Mouse (Mus musculus) liver, adult 2 months (tissue): ENCODE results near the gene Lep. TPM values are rescaled to one million over a fixed set of nuclear protein-coding genes. Genes with fewer than 3 reads are reported as not detected.

Experiments used
- DNase-seq: peaks from one replicate; pipeline ENCODE4 v3.0.0-alpha.2; 2011; ENCODE audit warnings: low read depth, low spot score; ENCODE audit errors: extremely low read depth
- H3K27ac ChIP-seq: fragments of 200-500 bp; replicated peaks from 2 replicates; pipeline ENCODE4 v1.5.1; 2012; ENCODE audit warnings: low read depth, mild to moderate bottlenecking, control low read depth, inconsistent platforms, low read length; ENCODE audit not compliant: insufficient read depth
- H3K27me3 ChIP-seq: fragments of 200-500 bp; 2 replicates; pipeline ENCODE4 v1.6.1; 2012; ENCODE audit warnings: mild to moderate bottlenecking, moderate library complexity, low read length, inconsistent platforms; ENCODE audit not compliant: control insufficient read depth, insufficient read depth
- H3K36me3 ChIP-seq: fragments of 200-500 bp; 2 replicates; pipeline ENCODE4 v1.6.1; 2012; ENCODE audit warnings: low read length, inconsistent platforms; ENCODE audit not compliant: control insufficient read depth, insufficient read depth
- H3K4me1 ChIP-seq: fragments of 200-500 bp; 2 replicates; pipeline ENCODE4 v1.6.1; 2011; ENCODE audit warnings: low read length; ENCODE audit not compliant: control insufficient read depth, insufficient read depth
- H3K4me3 ChIP-seq: fragments of 200-500 bp; 2 replicates; pipeline ENCODE4 v1.5.1; 2011; ENCODE audit warnings: low read depth, mild to moderate bottlenecking, control low read depth, low read length, moderate library complexity; ENCODE audit not compliant: insufficient read depth
- H3K79me2 ChIP-seq: fragments of 200-500 bp; 2 replicates; pipeline ENCODE4 v1.6.1; 2012; ENCODE audit warnings: inconsistent platforms, mild to moderate bottlenecking, low read length, moderate library complexity; ENCODE audit not compliant: control insufficient read depth, insufficient read depth
- H3K9ac ChIP-seq: fragments of 200-500 bp; 2 replicates; pipeline ENCODE4 v1.6.1; 2012; ENCODE audit warnings: low read depth, mild to moderate bottlenecking, control low read depth, inconsistent platforms, low read length
- CTCF ChIP-seq: fragments of 200-500 bp; IDR thresholded peaks from 2 replicates; pipeline ENCODE4 v1.5.1; 2011; ENCODE audit warnings: low read depth, low read length, control low read depth
- POLR2A ChIP-seq: fragments of 200-500 bp; IDR thresholded peaks from 2 replicates; pipeline ENCODE4 v1.6.1; 2011; ENCODE audit warnings: low read length, control low read depth; ENCODE audit not compliant: insufficient read depth; ENCODE audit errors: extremely low read depth
- WGBS: fragments of 180-500 bp; shearing (Covaris S2); methylation state at CpG from one replicate; pipeline ENCODE4 v1.1.7; 2018; 5-methylcytosine and 5-hydroxymethylcytosine counted together
- polyA plus RNA-seq: library from polyadenylated mRNA; depleted of rRNA; stranded (reverse); fragments of >200 nt; gene quantifications from 2 replicates; pipeline ENCODE4 v1.2.3, GENCODE M21; 2012; rRNA removed
- total RNA-seq: library from RNA; depleted of rRNA; stranded (reverse); fragments of >200 nt; gene quantifications from 2 replicates; pipeline ENCODE4 v1.2.3, GENCODE M21; 2014; rRNA removed

Lep gene
- total and polyA plus RNA-seq, 2 experiments: under 0.01 TPM; not detected in 1

- no peak overlapping the region for H3K27ac ChIP-seq
- H3K79me2 ChIP-seq: no peaks in the 10 kb centered on the region
- no peak overlapping the region for H3K9ac ChIP-seq
- TF ChIP-seq CTCF (no peak), POLR2A (no peak)
- no peak for DNase-seq
- no peaks in the 10 kb centered on the region for H3K36me3 ChIP-seq
- WGBS: 93% methylated on average over 4 of the region's 4 CpGs
- H3K4me1 ChIP-seq: no peaks in the 10 kb centered on the region
- no peak overlapping the region for H3K4me3 ChIP-seq
- H3K27me3 ChIP-seq: no peaks in the 10 kb centered on the region
These were observed 51.5 kb downstream of the Lep start for GRCm38 (mm10) chr6:29111501-29111900.

- H3K4me1 ChIP-seq: peaks cover 3% of the 10 kb centered on the region; the same call in 1 of the 2 replicates
- DNase-seq: no peak
- H3K27me3 ChIP-seq: no peaks in the 10 kb centered on the region
- TF ChIP-seq POLR2A (no peak), CTCF (no peak)
- no peak overlapping the region for H3K9ac ChIP-seq
- no peaks in the 10 kb centered on the region for H3K79me2 ChIP-seq
- no peak overlapping the region for H3K27ac ChIP-seq
- H3K4me3 ChIP-seq: no peak overlapping the region
- H3K36me3 ChIP-seq: no peaks in the 10 kb centered on the region
- 91% methylated on average over 7 of the region's 7 CpGs for WGBS
These were observed 55.7 kb downstream of the Lep start for GRCm38 (mm10) chr6:29115756-29116155.

DNA sequence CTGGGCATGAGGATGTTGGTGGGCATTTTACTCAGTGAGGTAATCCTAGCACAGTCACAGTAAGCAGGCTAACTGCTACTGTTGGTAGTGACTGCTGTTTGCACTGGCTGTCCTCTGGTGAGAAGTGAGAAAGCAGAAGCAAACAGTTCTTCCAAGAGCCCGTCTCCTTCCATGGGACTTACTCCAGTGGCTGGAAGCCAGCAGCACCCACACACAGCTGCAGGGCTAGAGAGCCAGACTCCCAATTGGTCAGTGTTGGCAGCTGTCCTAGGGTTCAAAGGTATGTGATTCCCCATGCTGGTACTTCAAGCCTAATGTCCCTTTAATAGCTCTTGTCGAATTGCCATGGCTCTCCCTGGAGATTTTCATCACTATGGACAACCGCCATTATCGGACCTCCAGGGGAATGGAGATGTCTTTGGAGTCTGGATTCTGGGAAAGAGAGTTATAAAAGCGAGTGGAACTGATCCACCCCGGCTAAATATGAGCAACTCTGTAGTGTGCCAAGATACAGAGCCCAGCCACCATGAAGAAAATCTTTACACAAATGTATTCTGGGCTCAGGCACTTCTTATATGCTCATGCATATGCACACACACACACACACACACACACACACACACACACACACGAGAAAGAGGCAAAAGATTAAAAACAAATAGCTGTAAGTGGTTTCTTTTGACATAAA is 57.5 kb downstream of the Lep start:
- H3K36me3 ChIP-seq: no peaks in the 10 kb centered on the region
- H3K27ac ChIP-seq: no peak overlapping the region
- no peaks in the 10 kb centered on the region for H3K79me2 ChIP-seq
- H3K4me1 ChIP-seq: peaks cover 3% of the 10 kb centered on the region; the same call in 1 of the 2 replicates
- WGBS: 37% methylated on average over 7 of the region's 7 CpGs
- no peaks in the 10 kb centered on the region for H3K27me3 ChIP-seq
- H3K9ac ChIP-seq: no peak overlapping the region
- peak; percentile 93 for DNase-seq
- H3K4me3 ChIP-seq: no peak overlapping the region
- TF ChIP-seq POLR2A: no peak
- TF ChIP-seq CTCF: no peak

DNA sequence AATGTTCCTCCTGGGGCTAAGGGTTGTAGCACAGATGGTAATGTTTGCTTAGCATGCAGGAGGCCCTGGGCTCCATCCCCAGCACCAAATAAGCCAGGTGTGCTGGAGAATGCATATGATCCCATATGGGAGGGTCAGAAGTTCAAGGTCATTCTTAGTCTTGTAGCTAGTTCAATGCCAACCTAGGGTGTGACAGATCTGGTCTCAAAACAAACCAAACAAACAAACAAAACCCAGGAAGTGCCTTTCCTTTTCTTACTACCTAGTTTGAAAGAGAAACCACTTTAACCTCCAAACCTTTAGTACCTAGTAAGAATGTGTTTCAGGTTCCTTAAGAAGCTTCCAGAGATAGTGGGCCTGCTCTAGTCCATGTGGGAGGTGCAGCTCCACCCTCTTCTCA is 58.2 kb downstream of the Lep start:
- DNase-seq: no peak
- Histone ChIP-seq H3K9ac (no peak overlapping the region), H3K36me3 (no peaks in the 10 kb centered on the region), H3K79me2 (no peaks in the 10 kb centered on the region), H3K27ac (no peak overlapping the region), H3K4me3 (no peak overlapping the region), H3K27me3 (no peaks in the 10 kb centered on the region), H3K4me1 (peaks cover 3% of the 10 kb centered on the region; the same call in 1 of the 2 replicates)
- TF ChIP-seq CTCF: no peak
- no peak for TF ChIP-seq POLR2A

DNA sequence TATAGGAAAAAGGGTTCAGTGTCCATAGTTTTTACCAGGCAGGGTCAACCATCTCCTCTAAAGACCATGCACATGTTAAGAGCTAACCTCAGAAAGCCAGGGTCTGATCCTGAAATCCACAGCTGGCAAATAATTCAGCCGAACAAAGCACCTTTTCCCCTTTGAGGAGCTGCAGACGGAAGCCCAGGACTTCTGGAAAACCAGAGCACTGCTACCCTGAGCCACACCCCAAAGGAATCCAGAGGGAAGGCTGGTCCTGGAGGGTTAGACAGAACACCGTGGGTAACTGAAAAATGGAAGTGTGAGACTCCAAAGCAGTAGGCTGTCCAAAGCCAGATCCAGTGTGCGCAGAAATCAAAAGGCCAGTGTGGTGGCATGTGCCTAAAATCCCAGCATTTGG is 58.9 kb downstream of the Lep start:
- no peak overlapping the region for H3K9ac ChIP-seq
- no peak overlapping the region for H3K4me3 ChIP-seq
- no peaks in the 10 kb centered on the region for H3K79me2 ChIP-seq
- no peaks in the 10 kb centered on the region for H3K27me3 ChIP-seq
- H3K36me3 ChIP-seq: no peaks in the 10 kb centered on the region
- no peak overlapping the region for H3K27ac ChIP-seq
- TF ChIP-seq POLR2A (no peak), CTCF (no peak)
- H3K4me1 ChIP-seq: peaks cover 3% of the 10 kb centered on the region; the same call in 1 of the 2 replicates
- 85% methylated on average over 4 of the region's 4 CpGs for WGBS
- DNase-seq: no peak

- no peak overlapping the region for H3K9ac ChIP-seq
- no peaks in the 10 kb centered on the region for H3K79me2 ChIP-seq
- H3K27me3 ChIP-seq: no peaks in the 10 kb centered on the region
- H3K36me3 ChIP-seq: peaks cover 4% of the 10 kb centered on the region
- no peak overlapping the region for H3K4me3 ChIP-seq
- TF ChIP-seq POLR2A (no peak), CTCF (no peak)
- H3K27ac ChIP-seq: no peak overlapping the region
- peaks cover 3% of the 10 kb centered on the region; the same call in 1 of the 2 replicates for H3K4me1 ChIP-seq
- no peak for DNase-seq
- WGBS: 89% methylated on average over 13 of the region's 13 CpGs
These were observed 60.0 kb downstream of the Lep start for GRCm38 (mm10) chr6:29119990-29120389.

Other genes with a start within 250 kb of the Lep start
- gene Lrrc4, start 228.5 kb upstream of the Lep start, total RNA-seq: 0.07 TPM in 1 of 2 replicates, not detected in the other
- gene Lrrc4, start 228.5 kb upstream of the Lep start, polyA plus RNA-seq: 0.10 TPM in 1 of 2 replicates, not detected in the other
- gene Rbm28, start 104.8 kb downstream of the Lep start, total RNA-seq: 8.0 and 9.7 TPM in 2 replicates
- gene Rbm28, start 104.8 kb downstream of the Lep start, polyA plus RNA-seq: 3.0 and 3.3 TPM in 2 replicates
- under 0.01 TPM in 1 of 2 replicates, not detected in the other for gene Prrt4, start 119.4 kb downstream of the Lep start, total RNA-seq
- 0.02 and 0.11 TPM in 2 replicates for gene Prrt4, start 119.4 kb downstream of the Lep start, polyA plus RNA-seq
- 1.1 and 2.6 TPM in 2 replicates for gene Impdh1, start 156.1 kb downstream of the Lep start, total RNA-seq
- 3.4 and 5.2 TPM in 2 replicates for gene Impdh1, start 156.1 kb downstream of the Lep start, polyA plus RNA-seq
- 2.5 and 3.3 TPM in 2 replicates for gene Hilpda, start 212.3 kb downstream of the Lep start, total RNA-seq
- 4.0 and 5.8 TPM in 2 replicates for gene Hilpda, start 212.3 kb downstream of the Lep start, polyA plus RNA-seq
- not detected in 2 replicates for gene Fam71f2, start 219.4 kb downstream of the Lep start, total RNA-seq
- 0.24 TPM in 1 of 2 replicates, not detected in the other for gene Fam71f2, start 219.4 kb downstream of the Lep start, polyA plus RNA-seq